In genomic region chr6:8469918-8470317, GRCm38 (mm10) we compare ENCODE assay signal across 20 mouse cellular contexts. TPM values are rescaled to one million over a fixed set of nuclear protein-coding genes. Genes with fewer than 3 reads are reported as not detected.
DNase-seq lines count a peak whose midpoint lies in the region; ATAC-seq and TF ChIP-seq lines count a peak whose summit lies in the region.
"Had no signal": no experiment of that assay in that cellular context is flagged by ENCODE, and none has a peak within 500 bp of the region (broad histone marks: within the 10 kb centered on the region; RNA-seq: fewer than 3 reads in every experiment).

No protein-coding gene starts in this region.

- no peaks in the 10 kb centered on the region for H3K36me3 ChIP-seq in kidney, adult 2 months (ENCODE audit: control insufficient read depth, insufficient read depth, low read length)
- no peaks in the 10 kb centered on the region for H3K36me3 ChIP-seq in lung, embryonic 14.5 days (ENCODE audit: insufficient read depth)
- H3K36me3 ChIP-seq: embryonic facial prominence, embryonic 10.5 days; heart, embryonic 15.5 days; hindbrain, embryonic 13.5 days had no signal

- H3K9ac ChIP-seq in lung, embryonic 14.5 days, result no peak overlapping the region
- H3K9ac ChIP-seq: forebrain, embryonic 13.5 days; forebrain, postnatal 0 days; heart, embryonic 15.5 days; hindbrain, embryonic 13.5 days had no signal

- TF ChIP-seq CTCF in kidney, adult 2 months (conservative IDR thresholded peaks at IDR 0.05; ENCODE audit: insufficient read depth, insufficient read length, low read depth, low read length), result no peak
- no peak for TF ChIP-seq CTCF in lung, embryonic 14.5 days (IDR thresholded peaks at IDR 0.05; ENCODE audit: low read depth)

- 62% methylated on average over 3 of the region's 3 CpGs for WGBS in kidney, adult 2 months
- WGBS in lung, embryonic 14.5 days, result 59% methylated on average over 3 of the region's 3 CpGs

- H3K4me1 ChIP-seq in kidney, adult 2 months (ENCODE audit: control insufficient read depth, insufficient read depth, low read length), result peaks cover 4% of the 10 kb centered on the region; the same call in 1 of the 2 replicates
- peaks cover 25% of the 10 kb centered on the region for H3K4me1 ChIP-seq in lung, embryonic 14.5 days (ENCODE audit: insufficient read depth)
- H3K4me1 ChIP-seq: embryonic facial prominence, embryonic 10.5 days; hindbrain, embryonic 13.5 days had no signal

- H3K4me3 ChIP-seq in kidney, adult 2 months (ENCODE audit: insufficient read depth, low read depth, low read length), result no peak overlapping the region
- no peak overlapping the region for H3K4me3 ChIP-seq in lung, embryonic 14.5 days (ENCODE audit: low read depth, low read length)
- H3K4me3 ChIP-seq: embryonic facial prominence, embryonic 10.5 days; forebrain, embryonic 13.5 days; heart, adult 2 months; heart, embryonic 15.5 days; hindbrain, embryonic 13.5 days had no signal

- H3K27ac ChIP-seq in kidney, adult 2 months (ENCODE audit: insufficient read depth, low read depth, low read length), result no peak overlapping the region
- H3K27ac ChIP-seq in lung, embryonic 14.5 days (ENCODE audit: low read depth), result peak overlapping the region; percentile 2; the same call in 1 of the 2 replicates
- H3K27ac ChIP-seq: embryonic facial prominence, embryonic 10.5 days; forebrain, embryonic 13.5 days; heart, adult 2 months; heart, embryonic 15.5 days; hindbrain, embryonic 13.5 days had no signal

- TF ChIP-seq POLR2A in kidney, adult 2 months (IDR thresholded peaks at IDR 0.05; ENCODE audit: low read depth, low read length), result no peak

- peak; percentile 44 for ATAC-seq in lung, embryonic 14.5 days (ENCODE audit: insufficient read depth)
- ATAC-seq: forebrain, embryonic 13.5 days; forebrain, postnatal 0 days had no signal

- no peaks in the 10 kb centered on the region for H3K27me3 ChIP-seq in kidney, adult 2 months (replicated peaks; ENCODE audit: control insufficient read depth, insufficient read depth, low read length)
- no peaks in the 10 kb centered on the region for H3K27me3 ChIP-seq in lung, embryonic 14.5 days (ENCODE audit: insufficient read depth, low read length)
- H3K27me3 ChIP-seq: CH12.LX; heart, embryonic 15.5 days; hindbrain, embryonic 13.5 days had no signal

- DNase-seq in kidney, adult 2 months, result peak; percentile 54
- DNase-seq in kidney, postnatal 25 days, result no peak
- DNase-seq in lung, embryonic 14.5 days, result peak; percentile 45
- DNase-seq in lung, postnatal 10 days, result no peak
- peak; percentile 51 for DNase-seq in lung, postnatal 25 days (ENCODE audit: low spot score)
- no peak for DNase-seq in lung, adult 18-20 months
- no peak for DNase-seq in Muller cell, postnatal 12 days (ENCODE audit: inconsistent ontology term)
- DNase-seq: adrenal gland, adult 8-10 months; adrenal gland, postnatal 36 days; cerebellum, adult 2 months; cerebellum, postnatal 10 days; forebrain, postnatal 0 days; heart, adult 2 months; heart, postnatal 14 days had no signal

- H3K9me3 ChIP-seq in lung, embryonic 14.5 days (ENCODE audit: low read depth, low read length), result no peaks in the 10 kb centered on the region
- H3K9me3 ChIP-seq: embryonic facial prominence, embryonic 10.5 days; forebrain, embryonic 13.5 days; heart, embryonic 15.5 days; hindbrain, embryonic 13.5 days had no signal

- no peak overlapping the region for H3K4me2 ChIP-seq in lung, embryonic 14.5 days
- H3K4me2 ChIP-seq: forebrain, embryonic 13.5 days; heart, embryonic 11.5 days; heart, embryonic 15.5 days; hindbrain, embryonic 13.5 days had no signal

RNA-seq across cellular contexts. Expression of gene Glcci1, which starts 39.5 kb away (rescaled TPM):
- polyA plus RNA-seq in kidney, adult 2 months (2012; rRNA removed), result 3.6 and 4.0 TPM in 2 replicates
- polyA plus RNA-seq in lung, embryonic 14.5 days (2014; fragmentation: Nextera tagmentation; extraction: Ambion mirVana), result 19.2 and 19.4 TPM in 2 replicates

Comparison
In these comparisons a context has a peak if more than half of its experiments do, and no peak if none do; other contexts are left out.
1. DNase-seq: peak in kidney, adult 2 months (single experiment), lung, embryonic 14.5 days (single experiment) and lung, postnatal 25 days (single experiment); none in kidney, postnatal 25 days (0 of 2), lung, postnatal 10 days (single experiment), lung, adult 18-20 months (0 of 2) and Muller cell, postnatal 12 days (single experiment).